In the genomic region with DNA sequence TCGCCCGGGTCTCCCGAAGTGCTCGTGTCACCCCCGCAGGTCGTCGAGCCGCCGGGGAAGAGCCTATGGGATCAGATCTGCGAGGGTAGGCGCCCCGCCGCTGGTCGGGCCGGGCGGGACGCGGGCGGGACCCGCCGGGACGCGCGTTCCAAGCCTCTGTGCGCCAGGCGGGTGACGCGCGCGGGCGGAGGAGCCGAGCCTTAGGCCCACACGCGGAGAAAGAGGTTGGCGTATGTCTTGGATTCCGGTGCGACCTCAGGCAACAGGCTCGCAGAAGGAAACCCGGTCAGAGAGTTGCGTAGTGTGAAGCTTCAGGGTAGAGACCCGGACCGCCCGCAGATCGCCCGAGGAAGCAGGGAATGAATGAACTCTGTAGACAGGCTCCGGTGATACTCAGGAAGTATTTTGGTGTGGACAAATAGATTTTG, we compare ENCODE assay signal across 8 mouse cellular contexts. TPM values are rescaled to one million over a fixed set of nuclear protein-coding genes. Genes with fewer than 3 reads are reported as not detected.
DNase-seq lines count a peak whose midpoint lies in the region; ATAC-seq lines count a peak whose summit lies in the region.

A gene (minus strand): TSS at position 378 of the 428 bp plus-strand sequence.

- H3K9me3 ChIP-seq in kidney, embryonic 15.5 days (replicated peaks): no peaks in the 10 kb centered on the region
- no peaks in the 10 kb centered on the region for H3K9me3 ChIP-seq in forebrain, embryonic 15.5 days
- H3K9me3 ChIP-seq in hindbrain, embryonic 13.5 days: no peaks in the 10 kb centered on the region; the same call in 1 of the 2 replicates
- H3K9me3 ChIP-seq in liver, embryonic 16.5 days (replicated peaks; ENCODE audit: control insufficient read depth, low read length): no peaks in the 10 kb centered on the region

- H3K4me2 ChIP-seq in kidney, embryonic 15.5 days: peak within 1 kb of the TSS; percentile 70
- peak within 1 kb of the TSS; percentile 80 for H3K4me2 ChIP-seq in forebrain, embryonic 15.5 days (replicated peaks)
- H3K4me2 ChIP-seq in hindbrain, embryonic 13.5 days: peak within 1 kb of the TSS; percentile 91
- peak within 1 kb of the TSS; percentile 88 for H3K4me2 ChIP-seq in liver, embryonic 16.5 days (ENCODE audit: low read depth, low read length)

- no peak for DNase-seq in kidney, postnatal 14 days
- peak; percentile 78 for DNase-seq in R1 (ENCODE audit: low read depth, low spot score)
- DNase-seq in right cerebral cortex, adult 18-20 months: no peak
- no peak for DNase-seq in cerebellum, adult 9-10 months

- H3K4me1 ChIP-seq in kidney, embryonic 15.5 days: peaks cover 25% of the 10 kb centered on the region
- peaks cover 24% of the 10 kb centered on the region for H3K4me1 ChIP-seq in forebrain, embryonic 15.5 days
- peaks cover 27% of the 10 kb centered on the region for H3K4me1 ChIP-seq in hindbrain, embryonic 13.5 days (replicated peaks)
- peaks cover 11% of the 10 kb centered on the region for H3K4me1 ChIP-seq in liver, embryonic 16.5 days (ENCODE audit: control insufficient read depth, low read depth, low read length)

- H3K27ac ChIP-seq in kidney, embryonic 15.5 days: peak within 1 kb of the TSS; percentile 85
- H3K27ac ChIP-seq in forebrain, embryonic 15.5 days (replicated peaks): peak within 1 kb of the TSS; percentile 88
- peak within 1 kb of the TSS; percentile 88 for H3K27ac ChIP-seq in hindbrain, embryonic 13.5 days
- peak within 1 kb of the TSS; percentile 33; the same call in 1 of the 2 replicates for H3K27ac ChIP-seq in liver, embryonic 16.5 days (ENCODE audit: low read length)

- ATAC-seq in kidney, embryonic 15.5 days (replicated peaks; ENCODE audit: low FRiP score): peak; percentile 90
- ATAC-seq in forebrain, embryonic 15.5 days (replicated peaks): peak; percentile 86
- peak; percentile 85 for ATAC-seq in hindbrain, embryonic 13.5 days (ENCODE audit: low FRiP score)
- peak; percentile 73 for ATAC-seq in liver, embryonic 16.5 days (ENCODE audit: low read depth)

- H3K36me3 ChIP-seq in kidney, embryonic 15.5 days: peaks cover 26% of the 10 kb centered on the region
- peaks cover 17% of the 10 kb centered on the region; the same call in 1 of the 2 replicates for H3K36me3 ChIP-seq in forebrain, embryonic 15.5 days
- peaks cover 29% of the 10 kb centered on the region for H3K36me3 ChIP-seq in hindbrain, embryonic 13.5 days
- H3K36me3 ChIP-seq in liver, embryonic 16.5 days (ENCODE audit: control insufficient read depth, insufficient read depth): peaks cover 3% of the 10 kb centered on the region

- no peaks in the 10 kb centered on the region for H3K27me3 ChIP-seq in kidney, embryonic 15.5 days
- H3K27me3 ChIP-seq in forebrain, embryonic 15.5 days: no peaks in the 10 kb centered on the region
- H3K27me3 ChIP-seq in hindbrain, embryonic 13.5 days: no peaks in the 10 kb centered on the region
- H3K27me3 ChIP-seq in liver, embryonic 16.5 days (ENCODE audit: control insufficient read depth, insufficient read depth, low read depth, low read length): no peaks in the 10 kb centered on the region

- peak within 1 kb of the TSS; percentile 96 for H3K4me3 ChIP-seq in kidney, embryonic 15.5 days (replicated peaks)
- H3K4me3 ChIP-seq in forebrain, embryonic 15.5 days: peak within 1 kb of the TSS; percentile 96
- peak within 1 kb of the TSS; percentile 87 for H3K4me3 ChIP-seq in hindbrain, embryonic 13.5 days
- H3K4me3 ChIP-seq in liver, embryonic 16.5 days (ENCODE audit: low read depth, low read length): peak within 1 kb of the TSS; percentile 90

- H3K9ac ChIP-seq in kidney, embryonic 15.5 days: peak within 1 kb of the TSS; percentile 68
- peak within 1 kb of the TSS; percentile 73 for H3K9ac ChIP-seq in forebrain, embryonic 15.5 days (replicated peaks)
- peak within 1 kb of the TSS; percentile 84 for H3K9ac ChIP-seq in hindbrain, embryonic 13.5 days
- H3K9ac ChIP-seq in liver, embryonic 16.5 days (ENCODE audit: low read depth, low read length): peak within 1 kb of the TSS; percentile 64

- WGBS in kidney, embryonic 15.5 days: under 1% methylated on average over 46 of the region's 46 CpGs
- under 1% methylated on average over 46 of the region's 46 CpGs for WGBS in forebrain, embryonic 15.5 days
- WGBS in hindbrain, embryonic 13.5 days: under 1% methylated on average over 46 of the region's 46 CpGs
- WGBS in liver, embryonic 16.5 days (ENCODE audit: insufficient replicate concordance): under 1% methylated on average over 46 of the region's 46 CpGs

RNA-seq across cellular contexts. Expression of the gene that starts here (rescaled TPM):
- 121 and 138 TPM in 2 replicates for polyA plus RNA-seq in kidney, embryonic 15.5 days (2015; fragmentation: Nextera tagmentation; extraction: Ambion mirVana)
- polyA plus RNA-seq in forebrain, embryonic 15.5 days (2015; fragmentation: Nextera tagmentation; extraction: Ambion mirVana): 82.9 and 92.4 TPM in 2 replicates
- polyA plus RNA-seq in hindbrain, embryonic 13.5 days (2015; fragmentation: Nextera tagmentation; extraction: Ambion mirVana): 102 TPM in 2 replicates
- polyA plus RNA-seq in liver, embryonic 16.5 days (2015; fragmentation: Nextera tagmentation; extraction: Ambion mirVana): 23.2 and 25.8 TPM in 2 replicates

Comparison
In these comparisons a context has a peak if more than half of its experiments do, and no peak if none do; other contexts are left out.
1. H3K27ac ChIP-seq: peak in every context shown above with its lines; median percentile 88 in forebrain, embryonic 15.5 days; 88 in hindbrain, embryonic 13.5 days; 85 in kidney, embryonic 15.5 days; 33 in liver, embryonic 16.5 days.